Mouse (Mus musculus) 416B (cell line): Measurements from ENCODE around the gene Grtp1.
A peak's percentile ranks its signal among the peaks of the same experiment; 100 is the strongest.

ENCODE experiments used
- DNase-seq: peaks from one replicate; pipeline ENCODE4 v3.0.0; 2011; ENCODE audit warnings: low read depth

Gene Grtp1

DNA sequence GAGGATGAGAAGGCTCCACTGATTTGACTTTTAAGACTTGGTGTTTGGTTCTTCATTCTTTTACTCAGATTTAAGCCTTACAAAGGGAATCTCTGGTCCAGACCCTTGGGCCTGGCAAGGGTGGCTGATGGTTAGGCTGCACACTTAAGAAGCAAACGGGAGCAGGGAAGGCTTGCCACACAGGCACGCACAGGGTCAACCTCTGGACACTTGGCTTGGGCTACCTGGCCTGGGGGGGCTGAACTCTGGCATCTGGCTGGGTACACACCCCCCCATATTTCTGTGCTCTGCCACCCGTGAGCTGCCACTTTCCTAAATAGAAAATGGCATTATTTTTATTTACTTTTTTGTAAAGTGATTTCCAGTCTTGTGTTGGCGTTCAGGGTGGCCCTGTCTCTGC is 25.6 kb downstream of the Grtp1 start:
- DNase-seq: no peak

- DNase-seq: no peak
Measured at GRCm38 (mm10) chr8:13174305-13174704, 26.1 kb downstream of the Grtp1 start.

DNA sequence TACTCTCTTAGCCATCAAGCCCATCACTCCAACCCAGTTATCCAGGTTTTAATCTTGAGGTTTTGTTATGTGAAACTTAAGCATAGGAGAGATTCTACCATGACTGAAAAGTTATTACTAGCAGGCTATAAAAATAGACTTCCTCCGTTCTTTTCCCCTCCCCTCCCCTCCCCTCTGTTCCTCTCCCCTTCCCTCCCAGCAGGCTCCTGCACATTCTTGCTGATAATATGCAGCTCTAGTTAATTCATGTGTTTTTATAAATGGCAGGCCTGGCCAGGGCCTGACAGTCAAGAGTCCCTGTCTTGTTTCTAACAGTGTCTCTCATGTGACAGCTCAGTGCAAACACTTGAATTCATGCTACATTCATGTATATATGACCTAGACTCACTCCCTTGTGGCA is 29.9 kb downstream of the Grtp1 start:
- DNase-seq: no peak

DNA sequence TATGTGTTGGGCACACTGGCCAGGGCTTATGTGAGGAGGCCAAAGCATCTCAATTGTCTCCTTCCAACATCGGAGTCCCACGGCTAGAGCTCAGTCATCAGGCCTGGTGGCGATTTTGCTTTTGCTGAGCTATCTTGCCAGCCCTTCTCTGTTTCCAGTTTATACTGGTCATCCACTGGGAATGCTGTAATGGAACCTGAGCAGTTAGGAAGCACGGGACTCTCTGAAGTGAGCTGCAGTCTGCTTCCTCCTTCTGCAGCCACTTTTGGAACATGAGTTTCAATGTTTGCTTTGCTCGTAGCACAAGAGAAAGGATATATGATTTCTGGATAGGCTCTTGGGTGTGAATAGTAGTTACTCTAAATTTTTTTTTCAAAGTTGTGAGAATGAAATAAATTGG is 36.1 kb downstream of the Grtp1 start:
- DNase-seq: no peak

DNA sequence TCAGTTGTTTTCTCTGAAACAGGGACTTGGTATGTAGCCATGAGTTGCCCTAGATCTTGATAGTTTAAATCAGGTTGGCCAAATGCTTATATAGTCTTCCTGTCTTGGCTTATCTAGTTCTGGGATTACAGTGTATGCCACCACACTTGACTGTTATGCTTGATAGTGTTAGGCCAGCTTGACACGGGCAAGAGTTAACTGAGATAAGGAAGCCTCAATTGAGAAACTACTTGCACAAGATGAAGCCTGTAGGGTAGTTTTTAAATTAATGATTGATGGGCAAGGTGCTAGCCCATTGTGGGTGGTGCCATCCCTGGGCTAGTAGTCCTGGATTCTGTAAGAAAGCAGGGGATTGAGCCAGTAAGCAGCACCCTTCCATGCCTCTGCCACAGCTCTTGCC is 36.9 kb downstream of the Grtp1 start:
- peak; percentile 88 for DNase-seq

- DNase-seq: peak; percentile 39
Measured at GRCm38 (mm10) chr8:13162098-13162497, 38.3 kb downstream of the Grtp1 start.

GRCm38 (mm10) chr8:13160691-13161090 is 39.7 kb downstream of the Grtp1 start:
- peak; percentile 51 for DNase-seq

- DNase-seq: peak; percentile 11
Measured at GRCm38 (mm10) chr8:13159377-13159881, 41.0 kb downstream of the Grtp1 start.

DNA sequence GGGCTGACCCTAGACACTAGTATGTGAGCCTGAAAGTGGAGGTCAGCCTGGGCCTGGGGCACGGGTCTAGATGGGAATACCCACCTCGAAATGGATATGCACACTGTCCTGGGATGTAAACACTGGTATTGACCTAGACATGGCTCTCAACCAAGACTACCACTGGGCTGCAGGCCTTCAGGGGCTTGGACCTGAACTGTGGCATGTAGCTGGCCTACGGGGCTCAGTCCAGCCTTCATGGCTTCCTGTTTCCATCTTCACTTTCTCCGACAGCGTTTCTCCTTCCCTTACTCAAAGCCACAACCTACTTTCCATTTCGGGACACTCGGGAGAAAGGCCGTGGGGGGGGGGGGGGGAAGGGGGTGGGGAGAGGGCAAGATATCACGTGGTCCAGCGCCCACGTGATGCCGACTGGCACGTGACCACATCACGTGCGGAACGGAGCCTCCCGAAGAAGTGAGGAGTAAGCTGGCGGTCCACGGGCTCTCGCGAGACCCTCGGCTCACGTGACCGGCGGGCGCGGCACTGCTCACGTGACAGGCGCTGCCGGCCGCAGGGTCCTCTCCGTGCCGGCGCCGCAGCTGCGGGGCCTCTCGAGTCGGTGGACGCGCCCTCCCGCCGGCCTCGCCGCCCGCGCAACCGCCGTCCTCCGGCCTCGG is 41.6 kb downstream of the Grtp1 start, which contains the start of gene Lamp1:
Gene Lamp1, plus strand, starts transcription at position 444 of the 659 bp plus-strand sequence.
- DNase-seq: peak; percentile 98

DNA sequence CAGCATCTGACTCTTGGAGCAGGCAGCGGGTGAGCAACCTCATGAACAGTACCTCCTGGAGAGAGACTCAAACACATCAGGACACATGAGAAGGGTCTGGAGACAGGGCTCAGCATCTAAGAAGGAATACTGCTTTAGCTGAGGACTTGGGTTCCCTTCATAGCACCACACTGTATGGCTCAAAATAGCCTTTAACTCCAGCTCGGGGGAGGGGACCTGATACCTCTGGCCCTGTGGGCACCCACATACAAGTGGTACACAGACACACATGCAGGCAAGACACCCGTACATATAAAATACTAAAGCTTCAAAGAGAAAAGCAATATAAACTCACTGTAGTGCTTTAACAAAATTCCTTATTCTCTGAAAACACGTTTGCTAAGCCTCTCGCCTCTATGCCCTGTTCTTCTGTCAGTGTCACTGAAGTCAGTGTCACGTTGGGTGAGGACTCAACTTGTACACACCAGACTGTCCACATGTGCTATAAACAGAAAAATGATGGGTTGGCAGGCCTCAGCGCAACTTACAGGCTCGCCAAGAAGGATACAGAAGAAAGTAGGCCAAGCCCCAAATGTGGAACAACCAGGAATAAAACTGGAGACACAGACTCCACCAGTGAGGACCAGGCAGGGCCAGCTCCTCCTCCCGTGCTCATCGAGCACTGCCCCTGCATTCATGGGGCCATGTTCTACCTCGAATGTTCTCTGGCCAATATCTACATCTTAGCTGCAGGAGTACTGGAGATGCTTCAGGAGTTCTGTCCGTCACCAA is 43.9 kb downstream of the Grtp1 start:
- DNase-seq: no peak

GRCm38 (mm10) chr8:13155358-13155757 is 45.1 kb downstream of the Grtp1 start:
- no peak for DNase-seq

DNA sequence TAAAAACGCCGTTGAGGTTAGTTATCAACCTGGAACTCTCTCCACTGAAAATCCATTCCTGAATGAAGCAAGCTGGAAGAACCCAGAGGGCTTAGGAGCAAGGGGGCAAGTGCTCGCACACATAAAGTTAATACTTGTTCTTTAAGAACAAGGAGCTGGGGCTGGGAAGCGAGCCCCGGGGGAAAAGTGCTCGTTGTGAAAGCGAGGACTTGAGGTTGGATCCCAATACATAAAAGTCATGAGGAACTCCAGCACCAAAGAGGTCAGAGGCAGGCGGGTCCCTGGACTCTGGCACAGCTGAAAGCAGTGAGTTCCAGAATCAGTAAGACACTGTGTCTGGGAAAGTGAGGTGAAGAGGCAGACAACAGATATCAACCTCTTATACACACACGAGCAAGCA is 46.3 kb downstream of the Grtp1 start:
- no peak for DNase-seq

DNA sequence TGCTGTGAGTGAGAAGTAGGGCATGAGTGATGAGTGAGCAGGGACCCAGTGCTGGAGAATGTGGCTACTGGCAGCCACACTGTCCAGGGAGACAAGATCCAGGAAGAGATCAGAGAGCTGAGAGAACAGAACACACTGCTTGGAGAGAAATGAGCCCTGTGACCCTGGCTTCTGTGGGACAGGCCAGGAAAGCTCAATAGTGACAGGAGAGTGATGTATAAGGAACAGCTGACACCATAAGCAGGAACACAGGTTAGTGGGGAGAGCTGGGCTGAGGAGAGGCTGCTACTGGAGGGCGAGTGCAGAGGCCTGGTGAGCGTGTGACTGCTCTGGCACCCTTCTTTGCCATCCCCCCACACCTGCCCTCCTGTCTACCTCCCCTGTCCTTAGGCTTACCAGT is 49.5 kb downstream of the Grtp1 start:
- DNase-seq: no peak

- no peak for DNase-seq
Measured at GRCm38 (mm10) chr8:13149866-13150265, 50.6 kb downstream of the Grtp1 start.

DNA sequence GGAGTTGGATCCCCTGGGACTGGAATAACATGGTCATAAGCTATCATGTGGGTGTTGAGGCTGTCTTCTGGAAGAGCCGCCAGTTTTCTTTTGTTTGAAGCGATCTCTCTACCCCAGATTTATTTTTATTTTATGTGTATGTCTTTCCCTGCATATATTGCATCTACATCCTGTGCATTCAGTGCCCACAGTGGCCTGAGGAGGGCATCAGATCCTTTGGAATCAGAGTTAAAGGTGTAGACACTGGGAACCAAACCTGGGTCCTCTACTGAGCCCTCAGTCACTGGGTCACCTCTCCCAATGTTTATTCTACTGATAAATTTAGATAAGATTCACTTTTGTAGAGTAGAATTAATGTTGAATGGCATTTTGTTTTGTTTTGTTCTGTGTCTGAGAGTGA is 51.1 kb downstream of the Grtp1 start:
- no peak for DNase-seq

DNA sequence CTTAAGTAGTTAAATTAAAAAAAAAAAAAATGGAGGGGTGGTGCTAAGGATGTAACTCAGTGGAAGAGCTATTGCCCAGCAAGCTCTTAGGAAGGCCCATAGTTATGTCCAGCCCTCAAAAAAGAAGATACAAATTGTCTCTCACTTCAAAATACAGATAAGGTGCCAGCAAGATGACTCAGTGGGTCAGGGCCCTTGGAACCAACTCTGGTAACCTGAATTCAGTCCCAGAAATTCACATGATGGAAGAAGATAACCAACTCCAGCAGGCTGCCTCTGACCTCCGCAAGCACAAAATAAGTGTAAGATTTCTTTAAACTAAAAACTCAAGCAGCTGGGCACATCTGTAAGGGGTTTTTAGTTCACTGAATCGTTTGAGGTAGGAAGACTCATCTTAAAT is 51.9 kb downstream of the Grtp1 start:
- no peak for DNase-seq

- no peak for DNase-seq
Measured at GRCm38 (mm10) chr8:13141681-13142080, 58.7 kb downstream of the Grtp1 start.

DNA sequence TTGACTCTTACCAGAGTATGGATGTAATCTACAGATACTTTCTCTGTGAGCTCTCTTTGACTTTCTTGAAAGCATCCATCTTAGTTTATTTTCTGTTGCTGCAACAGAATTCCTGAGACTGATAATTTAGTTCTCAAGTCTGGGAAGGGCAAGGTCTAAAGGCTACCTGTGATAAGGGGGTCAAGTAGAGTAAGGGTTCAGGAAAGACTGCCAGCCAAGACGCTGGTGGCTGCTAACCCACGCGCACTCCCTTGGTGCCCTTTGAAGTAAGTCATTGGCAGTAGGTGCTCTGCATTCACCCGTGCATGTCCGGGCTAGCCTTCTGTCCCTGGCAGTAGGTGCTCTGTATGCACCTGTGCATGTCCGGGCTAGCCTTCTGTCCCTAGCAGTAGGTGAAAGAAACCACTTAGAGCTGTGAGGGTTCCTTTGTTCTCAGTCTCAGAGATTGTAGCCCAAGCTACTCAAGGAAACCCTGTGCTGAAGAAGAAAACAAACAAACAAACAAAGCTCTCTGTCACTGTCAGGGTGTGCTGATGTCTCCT is 60.7 kb downstream of the Grtp1 start:
- DNase-seq: no peak

- peak; percentile 73 for DNase-seq
Measured at GRCm38 (mm10) chr8:13132220-13132619, 68.2 kb downstream of the Grtp1 start.

DNA sequence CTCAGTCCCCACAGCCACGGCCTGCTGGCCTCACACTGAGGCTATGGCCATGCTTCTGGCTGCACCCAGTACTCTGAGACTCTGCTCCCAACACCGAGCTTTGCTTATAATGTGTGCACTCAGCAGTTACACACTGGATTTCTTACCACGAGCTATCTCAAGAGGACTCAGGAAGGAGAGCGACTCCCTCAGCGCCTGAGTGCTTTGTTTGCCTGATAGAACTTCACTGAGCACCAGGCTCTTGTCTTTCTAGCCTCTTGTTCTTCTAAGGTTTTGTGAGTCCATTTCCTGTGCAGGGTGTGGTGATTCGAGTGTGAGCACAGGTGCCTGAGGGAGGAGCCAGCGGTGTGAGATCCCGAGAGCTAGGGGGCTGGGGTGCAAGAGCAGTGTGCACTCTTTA is 75.5 kb downstream of the Grtp1 start:
- DNase-seq: no peak

DNA sequence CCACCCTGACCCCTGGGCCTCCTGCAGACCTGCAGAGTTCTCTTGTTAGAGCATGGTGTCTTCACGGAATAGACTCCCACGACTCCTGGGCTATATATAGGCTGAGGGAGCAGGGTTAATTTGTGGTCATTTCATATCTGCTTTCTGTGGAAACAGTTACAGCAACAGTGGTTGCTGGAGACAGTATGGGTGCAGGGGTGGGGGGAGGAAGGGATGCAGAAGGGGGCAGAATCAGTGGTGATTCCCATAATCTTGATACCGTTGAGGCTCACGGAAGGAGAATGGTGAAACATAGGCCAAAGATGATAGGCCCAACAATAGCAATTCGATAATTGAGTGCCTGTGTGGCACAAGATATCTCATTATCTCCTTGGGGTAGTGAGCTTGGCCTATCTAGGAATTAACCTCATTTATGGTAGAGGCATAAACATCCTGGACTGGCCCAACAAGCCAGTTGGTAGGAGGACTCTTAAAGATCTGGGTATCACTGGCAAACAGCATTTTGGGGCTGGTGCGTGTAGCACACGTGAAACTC is 77.5 kb downstream of the Grtp1 start:
- no peak for DNase-seq
